Mouse (Mus musculus) stomach, postnatal 0 days (tissue): ENCODE measurements around the gene Tbc1d14. TPM values are rescaled to one million over a fixed set of nuclear protein-coding genes. Genes with fewer than 3 reads are reported as not detected.

Experiments
- ATAC-seq: fragments of 200-750 bp; cut with Nextera tagmentation; 2 replicates; pipeline ENCODE4 v1.8.0; 2017; ENCODE audit not compliant: low FRiP score, low TSS enrichment
- DNase-seq: peaks from one replicate; pipeline ENCODE4 v3.0.0-alpha.2; 2016; ENCODE audit warnings: low spot score
- H3K27ac ChIP-seq: fragments of 300-500 bp; sonication (generic); replicated peaks from 2 replicates; pipeline ENCODE4 v1.5.1; 2014; ENCODE audit warnings: mild to moderate bottlenecking, control low read depth
- H3K27me3 ChIP-seq: fragments of 300-500 bp; sonication (generic); 2 replicates; pipeline ENCODE4 v1.6.1; 2014; ENCODE audit warnings: low read length; ENCODE audit not compliant: control insufficient read depth, insufficient read depth
- H3K36me3 ChIP-seq: fragments of 300-500 bp; sonication (generic); 2 replicates; pipeline ENCODE4 v1.6.1; 2014; ENCODE audit warnings: low read length, mixed read lengths; ENCODE audit not compliant: control insufficient read depth, insufficient read depth
- H3K4me1 ChIP-seq: fragments of 300-500 bp; sonication (generic); replicated peaks from 2 replicates; pipeline ENCODE4 v1.6.1; 2014; ENCODE audit warnings: antibody characterized with exemption; ENCODE audit not compliant: control insufficient read depth, insufficient read depth
- H3K4me2 ChIP-seq: fragments of 300-500 bp; sonication (generic); replicated peaks from 2 replicates; pipeline ENCODE4 v1.6.1; 2014; ENCODE audit warnings: low read depth, mild to moderate bottlenecking, control low read depth, moderate library complexity
- H3K4me3 ChIP-seq: fragments of 300-500 bp; sonication (generic); 2 replicates; pipeline ENCODE4 v1.5.1; 2014; ENCODE audit warnings: low read depth, low read length, control low read depth
- H3K9ac ChIP-seq: fragments of 300-500 bp; sonication (generic); 2 replicates; pipeline ENCODE4 v1.6.1; 2014; ENCODE audit warnings: mild to moderate bottlenecking, low read length, control low read depth, mixed read lengths
- H3K9me3 ChIP-seq: fragments of 300-500 bp; sonication (generic); 2 replicates; pipeline ENCODE4 v1.6.1; 2016; ENCODE audit warnings: low read length; ENCODE audit not compliant: control insufficient read depth
- CTCF ChIP-seq: IDR thresholded peaks from 2 replicates; pipeline ENCODE4 v1.5.1; 2016; ENCODE audit warnings: antibody characterized with exemption, low read depth, mild to moderate bottlenecking, moderate library complexity
- EP300 ChIP-seq: optimal IDR thresholded peaks from 2 replicates; pipeline ENCODE3; 2016; ENCODE audit warnings: antibody characterized with exemption
- WGBS: fragments of 180-500 bp; shearing (Covaris S2); extraction: QIAGEN DNeasy Blood & Tissue Kit; methylation state at CpG from one replicate; pipeline ENCODE4 v1.1.7; 2014; 5-methylcytosine and 5-hydroxymethylcytosine counted together
- polyA plus RNA-seq: library from polyadenylated mRNA; unstranded; fragments of >200 nt; fragmentation: Nextera tagmentation; extraction: Ambion mirVana; gene quantifications from 2 replicates; pipeline ENCODE4 v1.2.1, GENCODE M21; 2015

Gene Tbc1d14
- polyA plus RNA-seq, 1 experiment from 2014 or later, result 22.1 TPM

DNA sequence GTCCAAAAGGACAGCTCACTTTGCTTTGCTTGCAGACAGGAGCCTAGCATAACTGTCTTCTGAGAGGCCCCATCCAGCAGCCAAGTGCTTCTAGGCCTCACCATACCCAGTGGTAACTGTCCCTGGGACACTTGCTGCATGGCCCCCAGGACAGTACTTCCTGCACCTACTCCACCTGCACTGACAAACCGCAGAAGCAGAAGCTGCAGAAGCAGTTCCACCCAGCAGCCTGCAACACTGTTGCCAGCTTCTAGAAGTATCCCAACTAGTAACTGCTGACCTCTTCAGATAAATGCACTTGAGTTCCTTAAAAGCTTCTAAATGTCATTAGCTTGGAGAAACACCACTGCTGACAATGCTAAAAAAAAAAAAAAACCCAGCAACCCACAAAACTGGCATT is 78.0 kb downstream of the Tbc1d14 start:
- Histone ChIP-seq H3K4me1 (no peaks in the 10 kb centered on the region), H3K9ac (no peak overlapping the region), H3K4me2 (no peak overlapping the region), H3K9me3 (no peaks in the 10 kb centered on the region), H3K27me3 (no peaks in the 10 kb centered on the region), H3K4me3 (no peak overlapping the region), H3K36me3 (peaks cover 26% of the 10 kb centered on the region), H3K27ac (no peak overlapping the region)
- TF ChIP-seq CTCF (no peak), EP300 (no peak)
- no peak for DNase-seq
- whole genome bisulfite sequencing, result 79% methylated on average over 1 of the region's 1 CpGs
- no peak for ATAC-seq

DNA sequence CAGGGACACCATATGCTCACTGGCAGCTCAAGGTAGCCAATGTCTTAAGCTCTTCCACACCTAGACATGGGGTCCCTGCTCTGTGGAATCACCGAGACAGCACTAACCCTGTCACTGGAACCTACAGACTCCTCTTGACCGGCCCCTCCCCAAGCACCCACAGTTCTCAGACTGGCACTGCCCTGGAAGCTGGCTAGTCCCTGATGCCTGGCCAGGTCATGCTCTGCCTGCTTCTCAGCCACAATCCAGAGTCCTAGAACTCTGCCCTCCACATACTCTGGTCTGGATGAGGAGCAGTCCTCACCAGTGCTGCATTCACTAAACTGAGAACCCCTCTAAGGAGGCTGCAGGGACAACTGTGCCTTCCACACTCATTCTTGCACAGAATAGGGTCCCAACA is 82.1 kb downstream of the Tbc1d14 start:
- ATAC-seq (no peak), DNase-seq (no peak)
- H3K27me3 ChIP-seq, result no peaks in the 10 kb centered on the region
- no peak overlapping the region for H3K27ac ChIP-seq
- 93% methylated on average over 2 of the region's 2 CpGs for WGBS
- TF ChIP-seq CTCF (no peak), EP300 (no peak)
- H3K9me3 ChIP-seq, result no peaks in the 10 kb centered on the region
- no peak overlapping the region for H3K9ac ChIP-seq
- no peak overlapping the region for H3K4me3 ChIP-seq
- H3K36me3 ChIP-seq, result peaks cover 19% of the 10 kb centered on the region
- no peaks in the 10 kb centered on the region for H3K4me1 ChIP-seq
- no peak overlapping the region for H3K4me2 ChIP-seq

DNA sequence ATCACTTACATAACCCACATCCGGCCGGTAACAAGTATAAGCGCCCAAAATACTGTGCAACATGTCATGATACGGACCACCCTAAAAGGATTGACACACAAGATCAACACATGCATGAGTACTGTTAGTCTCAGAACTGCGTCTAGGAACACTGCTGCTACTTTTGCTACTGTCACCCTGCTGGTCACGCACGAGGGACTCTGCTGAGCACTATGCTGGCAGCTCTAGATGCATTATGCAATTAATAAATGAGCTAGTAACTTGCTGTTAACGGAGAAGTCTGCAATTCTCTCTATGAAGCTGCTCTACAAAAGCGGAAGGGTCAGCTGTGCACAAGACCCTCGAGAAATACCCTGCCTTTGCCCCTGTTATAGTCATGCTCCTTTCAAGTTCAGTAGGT is 84.7 kb downstream of the Tbc1d14 start:
- Histone ChIP-seq H3K4me3 (no peak overlapping the region), H3K27ac (no peak overlapping the region), H3K9me3 (no peaks in the 10 kb centered on the region), H3K4me1 (no peaks in the 10 kb centered on the region), H3K4me2 (no peak overlapping the region), H3K27me3 (no peaks in the 10 kb centered on the region), H3K9ac (no peak overlapping the region), H3K36me3 (peaks cover 13% of the 10 kb centered on the region)
- no peak for TF ChIP-seq EP300
- no peak for TF ChIP-seq CTCF
- 97% methylated on average over 10 of the region's 10 CpGs for WGBS
- no peak for DNase-seq
- no peak for ATAC-seq

DNA sequence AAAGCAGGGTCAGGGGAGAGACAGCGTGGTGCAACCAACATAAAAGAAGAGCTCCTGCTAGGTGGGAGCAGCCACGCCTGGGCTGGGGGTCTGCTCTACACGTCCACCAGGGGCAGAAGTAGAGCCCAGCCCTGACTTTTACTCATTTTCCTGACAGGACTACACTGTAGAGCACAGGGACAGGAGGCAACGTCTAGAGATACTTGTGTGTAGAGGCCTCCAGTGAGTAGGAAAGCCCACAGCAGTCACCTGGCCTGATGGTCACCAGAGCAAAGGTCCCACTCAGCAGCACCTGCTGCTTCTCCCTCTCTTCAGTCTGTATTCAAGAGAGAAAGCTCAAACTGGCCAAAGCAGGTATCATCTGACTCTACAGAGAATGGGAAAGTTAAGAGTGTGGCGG is 87.4 kb downstream of the Tbc1d14 start:
- Histone ChIP-seq H3K9ac (no peak overlapping the region), H3K4me3 (no peak overlapping the region), H3K36me3 (peaks cover 16% of the 10 kb centered on the region), H3K27ac (no peak overlapping the region), H3K4me1 (no peaks in the 10 kb centered on the region), H3K4me2 (no peak overlapping the region), H3K27me3 (no peaks in the 10 kb centered on the region), H3K9me3 (no peaks in the 10 kb centered on the region)
- ATAC-seq (no peak), DNase-seq (no peak)
- WGBS, result 68% methylated on average over 5 of the region's 5 CpGs
- no peak for TF ChIP-seq EP300

DNA sequence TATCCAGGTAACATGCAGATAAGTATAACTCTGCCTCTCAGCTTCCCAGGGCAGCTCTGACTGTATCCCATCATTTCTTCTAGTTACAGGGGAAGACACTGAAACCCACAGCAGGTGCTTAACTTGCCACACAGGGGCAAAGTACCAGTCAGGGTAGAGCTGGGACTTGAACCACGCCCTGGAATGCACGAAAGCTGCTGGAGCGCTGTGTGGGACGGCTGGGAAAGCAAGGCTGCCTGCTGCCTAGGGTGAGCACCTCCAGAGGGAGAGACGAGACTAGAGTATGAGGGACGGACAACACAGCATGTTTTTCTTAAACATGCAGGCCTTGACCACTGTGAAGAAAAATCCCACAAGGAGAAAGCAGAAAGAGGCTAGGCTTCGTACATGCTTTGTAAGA is 87.8 kb downstream of the Tbc1d14 start:
- H3K4me2 ChIP-seq, result no peak overlapping the region
- peaks cover 12% of the 10 kb centered on the region for H3K36me3 ChIP-seq

GRCm38 (mm10) chr5:36494709-36495108 is 98.4 kb downstream of the Tbc1d14 start:
- H3K4me2 ChIP-seq, result no peak overlapping the region
- TF ChIP-seq CTCF (no peak), EP300 (no peak)
- WGBS, result 96% methylated on average over 9 of the region's 9 CpGs
- H3K9ac ChIP-seq, result no peak overlapping the region
- no peak overlapping the region for H3K4me3 ChIP-seq
- H3K9me3 ChIP-seq, result no peaks in the 10 kb centered on the region
- H3K27me3 ChIP-seq, result no peaks in the 10 kb centered on the region
- DNase-seq (no peak), ATAC-seq (no peak)
- H3K36me3 ChIP-seq, result peaks cover 27% of the 10 kb centered on the region
- H3K4me1 ChIP-seq, result no peaks in the 10 kb centered on the region
- H3K27ac ChIP-seq, result no peak overlapping the region

More for the DNA sequence above, 87.8 kb downstream of the Tbc1d14 start:
- 83% methylated on average over 7 of the region's 7 CpGs for WGBS
- Histone ChIP-seq H3K27me3 (no peaks in the 10 kb centered on the region), H3K4me3 (no peak overlapping the region), H3K27ac (no peak overlapping the region), H3K4me1 (no peaks in the 10 kb centered on the region), H3K9ac (no peak overlapping the region), H3K9me3 (no peaks in the 10 kb centered on the region)
- TF ChIP-seq CTCF (no peak), EP300 (no peak)
- ATAC-seq (peak; percentile 54; the same call in 1 of the 2 replicates), DNase-seq (no peak)
